ENCODE assay signal across 22 mouse cellular contexts in the genomic region with DNA sequence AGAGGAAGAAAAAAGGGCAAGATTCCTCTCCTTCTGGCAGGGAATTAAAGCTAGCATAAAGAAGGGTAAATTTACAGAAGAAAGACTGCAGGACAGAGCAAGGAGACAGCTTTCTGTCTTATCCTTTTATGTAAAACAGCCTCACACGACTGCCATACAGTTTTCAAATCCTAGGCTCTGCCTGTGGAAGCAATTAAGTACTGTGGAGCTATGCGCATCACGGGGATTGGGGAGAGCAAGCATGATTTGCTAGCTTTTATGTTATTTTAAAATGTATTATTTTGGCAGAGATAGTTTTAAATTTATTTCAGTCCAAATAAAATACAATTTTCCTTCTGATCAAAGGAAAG.
DNase-seq lines count a peak whose midpoint lies in the region; ATAC-seq and TF ChIP-seq lines count a peak whose summit lies in the region.
"Had no signal": no experiment of that assay in that cellular context is flagged by ENCODE, and none has a peak within 500 bp of the region (broad histone marks: within the 10 kb centered on the region; RNA-seq: fewer than 3 reads in every experiment).

No protein-coding gene starts in this region.

- ATAC-seq in midbrain, embryonic 16.5 days: peak; percentile 84
- ATAC-seq: activated CD4-positive, CD25-positive, alpha-beta regulatory T cell, adult 4 months; forebrain, embryonic 16.5 days; Patski had no signal

- no peak overlapping the region for H3K4me2 ChIP-seq in midbrain, embryonic 16.5 days (ENCODE audit: low read length)
- H3K4me2 ChIP-seq: embryonic facial prominence, embryonic 12.5 days; forebrain, embryonic 12.5 days; heart, embryonic 15.5 days; hindbrain, embryonic 15.5 days had no signal

- no peak for TF ChIP-seq POLR2A in testis, adult 2 months (IDR thresholded peaks at IDR 0.05; ENCODE audit: control insufficient read depth, low read depth, low read length)

- no peaks in the 10 kb centered on the region for H3K36me3 ChIP-seq in testis, adult 2 months (ENCODE audit: control insufficient read depth, insufficient read depth, low read length)
- H3K36me3 ChIP-seq in midbrain, embryonic 16.5 days (ENCODE audit: control insufficient read depth, insufficient read depth, low read length): no peaks in the 10 kb centered on the region
- H3K36me3 ChIP-seq: embryonic facial prominence, embryonic 12.5 days; forebrain, embryonic 12.5 days; heart, embryonic 10.5 days; heart, embryonic 15.5 days; hindbrain, embryonic 15.5 days had no signal

- H3K4me3 ChIP-seq in layer of hippocampus, adult 2 months: no peak overlapping the region
- H3K4me3 ChIP-seq in testis, adult 2 months (ENCODE audit: control insufficient read depth, low read depth, low read length): no peak overlapping the region
- no peak overlapping the region for H3K4me3 ChIP-seq in midbrain, embryonic 16.5 days (ENCODE audit: low read depth, low read length)
- H3K4me3 ChIP-seq: embryonic facial prominence, embryonic 12.5 days; forebrain, embryonic 12.5 days; heart, embryonic 10.5 days; heart, embryonic 15.5 days; hindbrain, embryonic 15.5 days had no signal

- 40% methylated on average over 3 of the region's 3 CpGs for WGBS in midbrain, embryonic 16.5 days

- H3K4me1 ChIP-seq in testis, adult 2 months (ENCODE audit: control insufficient read depth, insufficient read depth, low read length): no peaks in the 10 kb centered on the region
- H3K4me1 ChIP-seq in midbrain, embryonic 16.5 days (ENCODE audit: control insufficient read depth, insufficient read depth, low read length): peaks cover 5% of the 10 kb centered on the region; the same call in 1 of the 2 replicates
- H3K4me1 ChIP-seq: embryonic facial prominence, embryonic 12.5 days; forebrain, embryonic 12.5 days; heart, embryonic 15.5 days; hindbrain, embryonic 15.5 days had no signal

- no peak overlapping the region for H3K9ac ChIP-seq in midbrain, embryonic 16.5 days (ENCODE audit: low read depth, low read length)
- H3K9ac ChIP-seq: embryonic facial prominence, embryonic 12.5 days; forebrain, embryonic 12.5 days; heart, embryonic 15.5 days; hindbrain, embryonic 15.5 days had no signal

- no peak for TF ChIP-seq CTCF in layer of hippocampus, adult 2 months (conservative IDR thresholded peaks at IDR 0.05)
- no peak for TF ChIP-seq CTCF in testis, adult 2 months (IDR thresholded peaks at IDR 0.05; ENCODE audit: control insufficient read depth, insufficient read depth, insufficient replicate concordance, low read depth, low read length)

- no peaks in the 10 kb centered on the region for H3K9me3 ChIP-seq in midbrain, embryonic 16.5 days (replicated peaks; ENCODE audit: control insufficient read depth, low read length, poor library complexity, severe bottlenecking)
- H3K9me3 ChIP-seq: embryonic facial prominence, embryonic 12.5 days; forebrain, embryonic 12.5 days; heart, embryonic 10.5 days; heart, embryonic 15.5 days; hindbrain, embryonic 15.5 days had no signal

- H3K27me3 ChIP-seq in testis, adult 2 months (ENCODE audit: control insufficient read depth, insufficient read depth, low read length): no peaks in the 10 kb centered on the region
- no peaks in the 10 kb centered on the region for H3K27me3 ChIP-seq in midbrain, embryonic 16.5 days (ENCODE audit: control insufficient read depth, insufficient read depth, low read depth, low read length)
- H3K27me3 ChIP-seq: CH12.LX; embryonic facial prominence, embryonic 12.5 days; forebrain, embryonic 12.5 days; heart, embryonic 15.5 days; hindbrain, embryonic 15.5 days had no signal

- no peak for DNase-seq in layer of hippocampus, adult 2 months (ENCODE audit: low spot score in 2 of 2)
- DNase-seq in layer of hippocampus, postnatal 25 days (ENCODE audit: extremely low spot score in 1 of 2, low spot score in 1 of 2): no peak
- DNase-seq in testis, postnatal 14 days (ENCODE audit: low spot score): no peak
- no peak for DNase-seq in right cerebral cortex, postnatal 14 days
- DNase-seq: adrenal gland, postnatal 25 days; cerebellum, adult 2 months; cerebellum, postnatal 10 days; embryo, embryonic 11 days; gastrocnemius, postnatal 10 days; heart, adult 18-20 months; heart, postnatal 14 days had no signal

- peak overlapping the region; percentile 85 for H3K27ac ChIP-seq in layer of hippocampus, adult 2 months
- H3K27ac ChIP-seq in testis, adult 2 months (ENCODE audit: control insufficient read depth, insufficient read depth, low read depth, low read length): peak overlapping the region; percentile 17; the same call in 1 of the 2 replicates
- H3K27ac ChIP-seq in midbrain, embryonic 16.5 days (ENCODE audit: low read length): peak overlapping the region; percentile 52
- H3K27ac ChIP-seq: embryonic facial prominence, embryonic 12.5 days; forebrain, embryonic 12.5 days; heart, embryonic 10.5 days; heart, embryonic 15.5 days; hindbrain, embryonic 15.5 days had no signal

Comparison
In these comparisons a context has a peak if more than half of its experiments do, and no peak if none do; other contexts are left out.
1. H3K27ac ChIP-seq: peak in every context shown above with its lines; median percentile 85 in layer of hippocampus, adult 2 months; 52 in midbrain, embryonic 16.5 days; 17 in testis, adult 2 months.